Mouse (Mus musculus) brain, embryonic 14.5 days (tissue): ENCODE results near the gene Drg1.

Source experiments
- CTCF ChIP-seq: fragments of 200-500 bp; IDR thresholded peaks from 2 replicates; pipeline ENCODE4 v1.5.1; 2012; ENCODE audit warnings: inconsistent platforms, mild to moderate bottlenecking, moderate library complexity, borderline replicate concordance; ENCODE audit not compliant: insufficient read depth, insufficient read length; ENCODE audit errors: extremely low read depth
- POLR2A ChIP-seq: fragments of 200-500 bp; IDR thresholded peaks from 2 replicates; pipeline ENCODE4 v1.6.1; 2012; ENCODE audit warnings: mild to moderate bottlenecking, inconsistent platforms, borderline replicate concordance; ENCODE audit not compliant: poor library complexity, insufficient read depth, insufficient read length, severe bottlenecking; ENCODE audit errors: extremely low read depth

GRCm38 (mm10) chr11:3259537-3259936 is 6.7 kb downstream of the Drg1 start:
- TF ChIP-seq CTCF: no peak
- TF ChIP-seq POLR2A: no peak
